Mouse (Mus musculus) heart, adult 8-10 months (tissue): ENCODE results near the gene Pcgf5. TPM values are rescaled to one million over a fixed set of nuclear protein-coding genes. Genes with fewer than 3 reads are reported as not detected.

Experiments
- DNase-seq: peaks from one replicate; pipeline ENCODE4 v3.0.0; 2022; ENCODE audit warnings: low spot score
- total RNA-seq, 4 experiments: library from RNA; stranded (reverse); gene quantifications; 2 replicates each; pipeline ENCODE4 v1.2.4; 2022

The Pcgf5 gene
- total RNA-seq, 4 experiments from 2014 or later: 65.8 to 88.1 (median 78.6) TPM

- no peak for DNase-seq
Measured at GRCm38 (mm10) chr19:36477684-36478083, 129.6 kb downstream of the Pcgf5 start.

DNA sequence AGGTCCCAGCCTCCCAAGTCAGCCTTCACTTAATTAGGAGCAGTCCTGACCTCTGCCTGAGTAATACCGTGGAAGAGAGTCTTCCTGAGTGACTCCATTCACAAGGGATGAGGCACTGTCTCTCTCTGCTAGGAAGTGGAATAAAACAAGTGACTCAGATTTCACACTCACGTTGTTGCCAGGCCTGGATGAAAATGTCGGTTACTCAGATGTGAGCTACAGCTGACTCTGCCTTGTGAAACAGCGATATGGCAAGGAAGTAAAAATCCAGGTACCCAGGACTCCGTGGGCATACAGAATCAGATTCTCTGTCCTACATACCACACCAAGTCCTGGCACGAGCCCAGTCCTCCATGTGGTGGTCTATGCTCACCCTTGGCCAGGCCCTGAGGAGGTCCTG, 142.8 kb downstream of the Pcgf5 start:
- DNase-seq: no peak

DNA sequence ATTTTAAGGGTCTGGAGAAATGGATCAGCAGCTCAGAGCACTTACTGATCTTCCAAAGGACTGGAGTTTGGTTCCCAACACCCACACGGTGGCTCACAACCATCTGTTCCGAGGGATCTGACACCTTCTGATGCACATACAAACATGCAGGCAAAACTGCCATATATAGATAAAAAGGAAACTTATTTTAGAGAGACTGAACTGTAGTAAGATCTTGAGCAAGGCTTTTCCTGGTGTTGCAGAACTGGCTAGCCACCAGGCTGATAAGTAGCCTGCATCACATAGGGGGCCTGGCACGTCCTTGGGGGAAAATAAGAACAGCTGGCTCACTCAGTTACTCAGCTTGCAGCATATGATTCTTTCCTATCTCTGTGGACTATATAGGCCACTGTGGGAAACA, 147.4 kb downstream of the Pcgf5 start:
- DNase-seq: no peak

- no peak for DNase-seq
Measured at GRCm38 (mm10) chr19:36496532-36496931, 148.4 kb downstream of the Pcgf5 start.

DNA sequence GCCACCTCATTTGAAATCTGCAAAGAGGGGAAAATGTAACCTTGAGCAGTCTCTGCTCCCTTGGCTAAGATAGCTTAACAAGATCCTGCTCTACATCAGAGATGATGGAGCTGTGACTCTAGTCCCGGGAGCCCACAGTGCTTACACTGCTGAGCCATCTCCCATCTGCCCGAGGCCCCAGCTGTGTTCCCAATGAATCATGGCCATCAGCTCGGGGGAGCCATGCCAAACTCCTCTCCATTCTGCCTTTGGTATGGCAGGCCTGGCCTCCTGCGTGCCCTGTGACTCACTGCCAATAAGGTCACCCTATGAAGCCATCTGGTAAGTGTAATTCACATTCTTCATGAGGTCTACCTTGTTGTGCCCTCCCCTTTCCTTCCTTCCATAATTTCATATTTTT, 149.0 kb downstream of the Pcgf5 start:
- no peak for DNase-seq

DNA sequence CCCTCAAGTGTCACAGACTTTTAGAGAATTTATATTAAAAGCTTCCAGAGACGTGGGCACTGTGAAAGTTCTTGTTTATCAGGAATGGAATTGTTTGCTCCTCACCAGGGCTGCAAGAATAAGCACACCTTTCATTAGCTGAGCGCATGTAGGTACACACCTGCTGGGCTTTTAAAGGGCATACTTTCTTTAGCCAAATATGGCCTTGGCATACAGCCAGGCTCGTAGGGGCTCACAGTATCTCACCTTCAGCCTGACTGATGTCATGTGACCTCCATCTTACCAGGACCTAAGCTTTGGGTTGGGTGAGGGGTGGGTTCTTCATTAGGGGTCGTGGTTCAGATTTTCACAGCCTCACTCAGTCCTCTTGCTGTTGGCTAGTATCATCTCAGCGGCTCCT, 149.6 kb downstream of the Pcgf5 start:
- no peak for DNase-seq

DNA sequence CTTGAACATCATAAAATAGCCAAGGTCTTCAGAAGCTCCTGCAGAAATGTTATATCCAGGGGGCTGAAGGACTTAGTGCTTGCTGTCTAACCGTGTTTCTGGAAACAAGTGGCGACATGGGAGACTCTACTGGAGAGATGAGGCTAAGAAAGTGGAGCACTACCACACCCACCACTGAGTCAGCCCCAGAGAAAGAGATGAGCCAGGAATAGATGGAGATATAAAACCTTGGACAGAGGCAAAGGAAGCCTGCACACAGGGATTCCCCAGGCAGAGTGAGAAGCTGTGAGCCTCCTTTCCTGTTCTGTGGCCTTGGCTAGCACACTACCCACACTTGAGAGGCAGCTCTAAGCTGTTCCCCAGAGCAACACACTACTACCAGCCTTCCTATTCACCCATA, 156.6 kb downstream of the Pcgf5 start:
- DNase-seq: no peak

Other genes with a start within 250 kb of the Pcgf5 start
- 1,000 to 10,000 TPM in 2 of 4 experiments, 100 to 1,000 TPM in 2; 472 to 1,222 (median 1,005) TPM for gene Ankrd1, start 228.2 kb upstream of the Pcgf5 start, total RNA-seq
- 1 to 10 TPM; 1.2 to 2.7 (median 2.1) TPM for gene Hectd2, start 206.3 kb downstream of the Pcgf5 start, total RNA-seq